Mouse (Mus musculus) liver, postnatal 0 days (tissue): ENCODE measurements around the gene Mapk3.
A peak's percentile ranks its signal among the peaks of the same experiment; 100 is the strongest.

Experiments
- CTCF ChIP-seq: sonication (generic); IDR thresholded peaks from 2 replicates; pipeline ENCODE4 v1.5.1; 2016; ENCODE audit warnings: antibody characterized with exemption, low read depth
- EP300 ChIP-seq: IDR thresholded peaks from 2 replicates; pipeline ENCODE4 v1.6.1; 2016; ENCODE audit warnings: antibody characterized with exemption, low read depth, mild to moderate bottlenecking

- peak; percentile 62 for TF ChIP-seq CTCF
- TF ChIP-seq EP300 = no peak
These were observed 37.0 kb downstream of the Mapk3 start for GRCm38 (mm10) chr7:126796350-126796932.
